Mouse (Mus musculus) MEL (cell line): ENCODE results near the gene Gpx1. TPM values are rescaled to one million over a fixed set of nuclear protein-coding genes. Genes with fewer than 3 reads are reported as not detected.

ENCODE experiments used
- DNase-seq: peaks from one replicate; pipeline ENCODE4 v3.0.0; 2011; ENCODE audit warnings: low read depth, low spot score
- H3K27ac ChIP-seq: 2 replicates; pipeline ENCODE4 v1.5.1; 2012; ENCODE audit warnings: low read depth, mild to moderate bottlenecking, control low read depth, low read length, moderate library complexity; ENCODE audit not compliant: control insufficient read depth
- H3K27me3 ChIP-seq, 2 experiments: fragments of 150-350 bp in 1 of 2; sonication (generic) in 1 of 2; 2 replicates each; pipeline ENCODE4 v1.6.1; 2012; ENCODE audit warnings: low read length in 2 of 2, mild to moderate bottlenecking in 2 of 2, improper control_type of control experiment in 1 of 2, moderate library complexity in 1 of 2; ENCODE audit not compliant: insufficient read depth in 2 of 2, control insufficient read depth in 1 of 2
- H3K36me3 ChIP-seq, 2 experiments: 2 replicates each; pipeline ENCODE4 v1.6.1; 2012 to 2014; ENCODE audit warnings: low read length in 2 of 2, improper control_type of control experiment in 1 of 2, inconsistent platforms in 1 of 2, mild to moderate bottlenecking in 1 of 2; ENCODE audit not compliant: insufficient read depth in 2 of 2, control insufficient read depth in 1 of 2
- H3K4me1 ChIP-seq, 2 experiments: fragments of 150-350 bp in 1 of 2; sonication (generic) in 1 of 2; 2 replicates each; pipeline ENCODE4 v1.6.1; 2012; ENCODE audit warnings: low read length in 2 of 2, improper control_type of control experiment in 1 of 2, mild to moderate bottlenecking in 1 of 2; ENCODE audit not compliant: insufficient read depth in 2 of 2, control insufficient read depth in 1 of 2
- H3K4me3 ChIP-seq, 2 experiments: fragments of 150-350 bp in 1 of 2; sonication (generic) in 1 of 2; 2 replicates each; pipeline ENCODE4 v1.5.1; 2012; ENCODE audit warnings: low read depth in 2 of 2, low read length in 2 of 2, mild to moderate bottlenecking in 2 of 2, moderate library complexity in 2 of 2, control low read depth in 1 of 2, improper control_type of control experiment in 1 of 2; ENCODE audit not compliant: control insufficient read depth in 1 of 2, insufficient read depth in 1 of 2
- H3K79me2 ChIP-seq: 2 replicates; pipeline ENCODE4 v1.6.1; 2012; ENCODE audit warnings: mild to moderate bottlenecking, low read length, moderate library complexity; ENCODE audit not compliant: control insufficient read depth, poor library complexity, insufficient read depth
- H3K9ac ChIP-seq: 2 replicates; pipeline ENCODE4 v1.6.1; 2012; ENCODE audit warnings: low read depth, mild to moderate bottlenecking, control low read depth, low read length, moderate library complexity; ENCODE audit not compliant: control insufficient read depth, poor library complexity, severe bottlenecking
- H3K9me3 ChIP-seq: fragments of 150-350 bp; sonication (generic); replicated peaks from 2 replicates; pipeline ENCODE4 v1.6.1; 2012; ENCODE audit warnings: mild to moderate bottlenecking, low read length, improper control_type of control experiment, moderate library complexity; ENCODE audit not compliant: insufficient read depth
- CHD2 ChIP-seq: IDR thresholded peaks from 2 replicates; pipeline ENCODE4 v1.6.1; 2011; ENCODE audit warnings: low read length, improper control_type of control experiment
- EP300 ChIP-seq, 2 experiments: IDR thresholded peaks; 2 replicates each; pipeline ENCODE4 v1.6.1; 2011; ENCODE audit warnings: improper control_type of control experiment in 2 of 2, low read length in 2 of 2, low read depth in 1 of 2, mild to moderate bottlenecking in 1 of 2
- GATA1 ChIP-seq: IDR thresholded peaks from 2 replicates; pipeline ENCODE4 v1.6.1; 2011; ENCODE audit warnings: low read depth, low read length, improper control_type of control experiment
- JUND ChIP-seq: IDR thresholded peaks from 2 replicates; pipeline ENCODE4 v1.6.1; 2011; ENCODE audit warnings: low read depth, mild to moderate bottlenecking, improper control_type of control experiment, low read length
- MAFK ChIP-seq: IDR thresholded peaks from 2 replicates; pipeline ENCODE4 v1.6.1; 2011; ENCODE audit warnings: low read depth, mild to moderate bottlenecking, low read length, improper control_type of control experiment, borderline replicate concordance
- MAX ChIP-seq: IDR thresholded peaks from 2 replicates; pipeline ENCODE4 v1.6.1; 2011; ENCODE audit warnings: low read length, improper control_type of control experiment
- MXI1 ChIP-seq: IDR thresholded peaks from 2 replicates; pipeline ENCODE4 v1.6.1; 2011; ENCODE audit warnings: mild to moderate bottlenecking, low read depth, low read length, improper control_type of control experiment
- MYB ChIP-seq: IDR thresholded peaks from 2 replicates; pipeline ENCODE4 v1.6.1; 2011; ENCODE audit warnings: mild to moderate bottlenecking, low read depth, low read length, improper control_type of control experiment
- NELFE ChIP-seq: IDR thresholded peaks from 2 replicates; pipeline ENCODE4 v1.6.1; 2011; ENCODE audit warnings: low read depth, low read length, improper control_type of control experiment
- POLR2A ChIP-seq, 2 experiments: IDR thresholded peaks; 2 replicates each; pipeline ENCODE4 v1.6.1; 2011 to 2012; ENCODE audit warnings: low read length in 2 of 2, mild to moderate bottlenecking in 2 of 2, control low read depth in 1 of 2, improper control_type of control experiment in 1 of 2, low read depth in 1 of 2, moderate library complexity in 1 of 2; ENCODE audit not compliant: control insufficient read depth in 1 of 2, insufficient read depth in 1 of 2, poor library complexity in 1 of 2
- POLR2AphosphoS5 ChIP-seq: IDR thresholded peaks from 2 replicates; pipeline ENCODE4 v1.6.1; 2012; ENCODE audit warnings: low read depth, borderline replicate concordance, mild to moderate bottlenecking, inconsistent platforms, low read length, moderate library complexity, mixed read lengths
- RAD21 ChIP-seq: IDR thresholded peaks from 2 replicates; pipeline ENCODE4 v1.6.1; 2011; ENCODE audit warnings: mild to moderate bottlenecking, low read depth, low read length, improper control_type of control experiment
- RCOR1 ChIP-seq: IDR thresholded peaks from 2 replicates; pipeline ENCODE4 v1.6.1; 2012; ENCODE audit warnings: low read depth, mild to moderate bottlenecking, inconsistent platforms, low read length, improper control_type of control experiment
- SIN3A ChIP-seq: IDR thresholded peaks from 2 replicates; pipeline ENCODE4 v1.6.1; 2012; ENCODE audit warnings: low read length, improper control_type of control experiment, inconsistent platforms
- TAL1 ChIP-seq: IDR thresholded peaks from 2 replicates; pipeline ENCODE4 v1.6.1; 2012; ENCODE audit warnings: mild to moderate bottlenecking, inconsistent platforms, low read length, moderate library complexity, mixed read lengths
- TCF12 ChIP-seq: IDR thresholded peaks from 2 replicates; pipeline ENCODE4 v1.6.1; 2014; ENCODE audit warnings: low read depth, mild to moderate bottlenecking, inconsistent platforms, low read length, improper control_type of control experiment, moderate library complexity
- USF1 ChIP-seq: IDR thresholded peaks from 2 replicates; pipeline ENCODE4 v1.6.1; 2014; ENCODE audit warnings: low read depth, mild to moderate bottlenecking, inconsistent platforms, low read length, improper control_type of control experiment, moderate library complexity
- ZC3H11A ChIP-seq: IDR thresholded peaks from 2 replicates; pipeline ENCODE4 v1.6.1; 2012; ENCODE audit warnings: low read depth, mild to moderate bottlenecking, inconsistent platforms, low read length, improper control_type of control experiment
- ZMIZ1 ChIP-seq: IDR thresholded peaks from 2 replicates; pipeline ENCODE4 v1.6.1; 2012; ENCODE audit warnings: low read depth, mild to moderate bottlenecking, inconsistent platforms, low read length, improper control_type of control experiment, moderate library complexity
- ZNF384 ChIP-seq: IDR thresholded peaks from 2 replicates; pipeline ENCODE4 v1.6.1; 2012; ENCODE audit warnings: low read depth, mild to moderate bottlenecking, inconsistent platforms, low read length, improper control_type of control experiment
- polyA plus RNA-seq, 2 experiments: library from polyadenylated mRNA; stranded (reverse) in 1 of 2; unstranded in 1 of 2; fragments of >175 nt in 1 of 2; fragments of >200 nt in 1 of 2; gene quantifications; 2 replicates each; pipeline versions ENCODE4 v1.2.1 to v1.2.4; 2012; ENCODE audit warnings: low replicate concordance in 2 of 2, low read depth in 1 of 2; ENCODE audit not compliant: insufficient read length in 2 of 2, insufficient read depth in 1 of 2, missing spikeins in 1 of 2
- total RNA-seq: library from RNA; depleted of rRNA; stranded (reverse); fragments of 300-350 nt; gene quantifications from 2 replicates; pipeline ENCODE4 v1.2.3, GENCODE M21; 2012

Gpx1 gene
- total and polyA plus RNA-seq, 3 experiments: 1,085 to 1,351 (median 1,266) TPM

GRCm38 (mm10) chr9:108378234-108378633 is 39.5 kb downstream of the Gpx1 start (continued):
- no peak for TF ChIP-seq ZNF384
- TF ChIP-seq TCF12: no peak
- TF ChIP-seq, all 39 proteins: peak for 0

- DNase-seq: no peak
- Histone ChIP-seq H3K4me3 (no peak overlapping the region), H3K79me2 (no peaks in the 10 kb centered on the region), H3K9me3 (no peaks in the 10 kb centered on the region), H3K4me1 (no peaks in the 10 kb centered on the region), H3K9ac (no peak overlapping the region), H3K36me3 (peaks cover 0 to 22% of the 10 kb centered on the region in 2 experiments; a peak in 2 of 4 replicates), H3K27ac (no peak overlapping the region), H3K27me3 (no peaks in the 10 kb centered on the region)
- TF ChIP-seq JUND (no peak), RAD21 (no peak), NELFE (no peak), MXI1 (no peak), MAX (no peak)
Measured at GRCm38 (mm10) chr9:108378736-108379135, 40.0 kb downstream of the Gpx1 start.

- H3K27ac ChIP-seq: no peak overlapping the region
- no peak for TF ChIP-seq ZNF384
- TF ChIP-seq POLR2A (IDR thresholded peaks at IDR 0.05; ENCODE audit: control insufficient read depth in 1 of 2, insufficient read depth in 1 of 2, low read depth in 1 of 2, low read length in 2 of 2, poor library complexity in 1 of 2): no peak
- TF ChIP-seq SIN3A: no peak
- no peak for TF ChIP-seq TAL1
- TF ChIP-seq RCOR1: no peak
- no peak for TF ChIP-seq CHD2
- TF ChIP-seq MYB: no peak
- no peak for TF ChIP-seq ZMIZ1
- no peak for TF ChIP-seq MAX
- TF ChIP-seq MAFK: no peak
- TF ChIP-seq USF1: no peak
- TF ChIP-seq ZC3H11A: no peak
- TF ChIP-seq NELFE: no peak
- no peak for TF ChIP-seq EP300 (IDR thresholded peaks at IDR 0.05; ENCODE audit: low read depth in 1 of 2, low read length in 2 of 2)
- no peak for TF ChIP-seq GATA1
- no peak for TF ChIP-seq POLR2AphosphoS5
- TF ChIP-seq, all 39 proteins: peak for 0
- no peak overlapping the region for H3K9ac ChIP-seq
- H3K9me3 ChIP-seq: no peaks in the 10 kb centered on the region
- peaks cover 0 to 19% of the 10 kb centered on the region in 2 experiments; a peak in 2 of 4 replicates for H3K36me3 ChIP-seq
- no peaks in the 10 kb centered on the region for H3K4me1 ChIP-seq
- no peak for DNase-seq
- no peaks in the 10 kb centered on the region for H3K27me3 ChIP-seq
- H3K79me2 ChIP-seq: no peaks in the 10 kb centered on the region
- H3K4me3 ChIP-seq: no peak overlapping the region
Measured at GRCm38 (mm10) chr9:108379294-108379693, 40.6 kb downstream of the Gpx1 start.
